Mouse (Mus musculus) liver, embryonic 14.5 days (tissue): Measurements from ENCODE around the gene Cd200. TPM values are rescaled to one million over a fixed set of nuclear protein-coding genes. Genes with fewer than 3 reads are reported as not detected.

Experiments
- ATAC-seq: fragments of 200-750 bp; cut with Nextera tagmentation; 2 replicates; pipeline ENCODE4 v1.8.0; 2017; ENCODE audit warnings: moderate number of reproducible peaks, mild to moderate bottlenecking, moderate library complexity; ENCODE audit not compliant: insufficient read depth
- DNase-seq, 3 experiments: peaks; one replicate each; pipeline ENCODE4 v3.0.0-alpha.2; 2012 to 2013; ENCODE audit warnings: low read depth in 3 of 3, low spot score in 3 of 3
- H3K27ac ChIP-seq: fragments of 300-500 bp; sonication (generic); 2 replicates; pipeline ENCODE4 v1.5.1; 2014; ENCODE audit warnings: moderate library complexity, mild to moderate bottlenecking, control low read depth, inconsistent platforms
- H3K27me3 ChIP-seq: fragments of 300-500 bp; sonication (generic); 2 replicates; pipeline ENCODE4 v1.6.1; 2014; ENCODE audit warnings: mild to moderate bottlenecking, low read length, moderate library complexity; ENCODE audit not compliant: control insufficient read depth, insufficient read depth
- H3K36me3 ChIP-seq: fragments of 300-500 bp; sonication (generic); replicated peaks from 2 replicates; pipeline ENCODE4 v1.6.1; 2014; ENCODE audit warnings: low read depth; ENCODE audit not compliant: control insufficient read depth, insufficient read depth
- H3K4me1 ChIP-seq, 2 experiments: fragments of 200-500 bp in 1 of 2; fragments of 300-500 bp in 1 of 2; sonication (generic) in 1 of 2; replicated peaks; 2 replicates each; pipeline ENCODE4 v1.6.1; 2012 to 2014; ENCODE audit warnings: antibody characterized with exemption in 1 of 2, inconsistent platforms in 1 of 2, low read length in 1 of 2; ENCODE audit not compliant: control insufficient read depth in 2 of 2, insufficient read depth in 2 of 2
- H3K4me2 ChIP-seq: fragments of 300-500 bp; sonication (generic); 2 replicates; pipeline ENCODE4 v1.6.1; 2014; ENCODE audit warnings: low read depth, mild to moderate bottlenecking, control low read depth, moderate library complexity
- H3K4me3 ChIP-seq, 2 experiments: fragments of 200-500 bp in 1 of 2; fragments of 300-500 bp in 1 of 2; sonication (generic) in 1 of 2; 2 replicates each; pipeline ENCODE4 v1.5.1; 2012 to 2014; ENCODE audit warnings: low read depth in 2 of 2, low read length in 2 of 2, mild to moderate bottlenecking in 2 of 2, control low read depth in 1 of 2, inconsistent platforms in 1 of 2, moderate library complexity in 1 of 2; ENCODE audit not compliant: insufficient read depth in 1 of 2
- H3K9ac ChIP-seq: fragments of 300-500 bp; sonication (generic); replicated peaks from 2 replicates; pipeline ENCODE4 v1.6.1; 2014; ENCODE audit warnings: mild to moderate bottlenecking, control low read depth, moderate library complexity
- H3K9me3 ChIP-seq: fragments of 300-500 bp; sonication (generic); 2 replicates; pipeline ENCODE4 v1.6.1; 2016; ENCODE audit warnings: low read length, mixed read lengths; ENCODE audit not compliant: control insufficient read depth
- CTCF ChIP-seq: IDR thresholded peaks from 2 replicates; pipeline ENCODE4 v1.5.1; 2016; ENCODE audit warnings: antibody characterized with exemption, low read depth, control low read depth
- EP300 ChIP-seq: IDR thresholded peaks from 2 replicates; pipeline ENCODE4 v1.6.1; 2016; ENCODE audit warnings: antibody characterized with exemption, low read depth
- WGBS: fragments of 180-500 bp; shearing (Covaris S2); extraction: QIAGEN DNeasy Blood & Tissue Kit; methylation state at CpG from one replicate; pipeline ENCODE4 v1.1.7; 2014; ENCODE audit not compliant: insufficient replicate concordance; 5-methylcytosine and 5-hydroxymethylcytosine counted together
- polyA plus RNA-seq, 2 experiments: library from polyadenylated mRNA; depleted of rRNA in 1 of 2; stranded (reverse) in 1 of 2; unstranded in 1 of 2; fragments of >200 nt; fragmentation: Nextera tagmentation in 1 of 2; extraction: Ambion mirVana in 1 of 2; gene quantifications; 2 replicates each; pipeline versions ENCODE4 v1.2.1 to v1.2.3; 2012 to 2014

Cd200 gene
- polyA plus RNA-seq, 2 experiments, result 0.39 to 0.42 TPM

DNA sequence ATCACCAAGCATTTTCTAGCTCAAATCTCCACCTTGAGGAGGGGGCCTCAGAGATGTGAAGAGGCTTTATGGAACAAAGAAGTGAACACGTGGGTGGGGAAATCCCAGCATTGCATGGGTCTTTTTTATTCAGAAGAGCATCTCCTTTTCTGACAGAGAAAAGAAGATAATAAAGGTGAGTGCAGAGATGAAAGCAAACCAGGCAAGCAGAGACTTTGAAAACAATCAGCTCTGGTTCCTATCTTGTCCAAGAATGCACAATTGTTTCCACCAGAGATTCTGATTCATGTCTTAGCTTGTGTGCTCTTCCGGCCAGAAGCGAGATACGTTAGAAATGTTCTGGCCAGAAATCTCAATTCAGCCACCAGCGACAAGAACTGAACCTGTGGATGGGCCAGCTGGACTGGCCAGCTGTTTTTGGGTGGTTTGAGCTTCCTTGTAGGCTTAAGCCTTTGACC is 61.9 kb downstream of the Cd200 start:
- H3K4me2 ChIP-seq, result no peak overlapping the region
- H3K27me3 ChIP-seq, result no peaks in the 10 kb centered on the region
- no peak overlapping the region for H3K4me3 ChIP-seq
- ATAC-seq (no peak), DNase-seq (no peak)
- no peaks in the 10 kb centered on the region for H3K36me3 ChIP-seq
- no peaks in the 10 kb centered on the region for H3K9me3 ChIP-seq
- no peaks in the 10 kb centered on the region for H3K4me1 ChIP-seq
- no peak overlapping the region for H3K27ac ChIP-seq
- TF ChIP-seq CTCF (no peak), EP300 (no peak)
- WGBS, result 76% methylated on average over 5 of the region's 5 CpGs
- no peak overlapping the region for H3K9ac ChIP-seq

DNA sequence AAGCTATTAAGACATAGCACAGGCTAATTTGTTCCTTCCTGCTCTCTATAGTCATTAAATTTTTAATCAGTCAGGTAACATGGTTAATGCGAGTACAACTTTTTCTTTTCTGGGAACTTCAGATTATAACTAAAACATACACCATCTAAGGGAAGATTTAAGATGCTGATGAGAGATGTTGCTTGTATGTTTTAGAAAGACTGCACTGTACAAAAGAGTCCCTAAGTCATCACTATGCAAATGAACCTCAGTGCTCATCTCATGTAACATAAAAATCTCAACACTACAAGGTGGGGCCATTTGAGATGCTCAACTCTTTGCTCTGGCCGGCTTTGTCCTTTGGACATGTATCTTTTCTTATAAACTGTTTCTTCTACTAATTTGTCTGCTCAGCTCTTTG is 62.5 kb downstream of the Cd200 start:
- Histone ChIP-seq H3K4me1 (no peaks in the 10 kb centered on the region), H3K27me3 (no peaks in the 10 kb centered on the region), H3K4me2 (no peak overlapping the region), H3K36me3 (no peaks in the 10 kb centered on the region), H3K9ac (no peak overlapping the region), H3K9me3 (no peaks in the 10 kb centered on the region), H3K4me3 (no peak overlapping the region), H3K27ac (no peak overlapping the region)
- no peak for TF ChIP-seq EP300
- no peak for TF ChIP-seq CTCF
- ATAC-seq (no peak), DNase-seq (no peak)
- 56% methylated on average over 2 of the region's 2 CpGs for whole genome bisulfite sequencing

DNA sequence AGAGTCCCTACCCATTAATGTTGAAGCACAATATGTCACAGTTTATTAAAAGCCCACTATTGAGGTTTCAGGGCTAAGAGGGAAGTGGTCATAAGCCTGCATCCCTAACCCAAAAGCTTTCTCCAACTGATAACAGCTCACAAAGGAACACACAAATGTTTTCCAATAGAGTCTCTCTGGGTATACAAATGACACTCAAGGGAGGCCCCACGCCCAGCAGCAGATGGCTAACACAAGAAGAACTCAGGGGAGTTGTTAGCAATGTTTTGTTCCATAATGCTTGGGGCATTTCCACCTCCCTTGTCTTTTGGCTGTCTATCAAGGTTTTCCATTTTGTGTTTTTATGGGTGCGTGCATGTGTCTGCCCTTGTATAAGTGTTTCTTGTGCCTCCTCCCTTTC is 64.0 kb downstream of the Cd200 start:
- Histone ChIP-seq H3K27ac (no peak overlapping the region), H3K4me2 (no peak overlapping the region), H3K9me3 (no peaks in the 10 kb centered on the region), H3K36me3 (no peaks in the 10 kb centered on the region), H3K27me3 (no peaks in the 10 kb centered on the region), H3K9ac (no peak overlapping the region), H3K4me1 (no peaks in the 10 kb centered on the region), H3K4me3 (no peak overlapping the region)
- no peak for DNase-seq
- WGBS, result 40% methylated on average over 2 of the region's 2 CpGs
- no peak for TF ChIP-seq CTCF
- no peak for TF ChIP-seq EP300
- no peak for ATAC-seq

DNA sequence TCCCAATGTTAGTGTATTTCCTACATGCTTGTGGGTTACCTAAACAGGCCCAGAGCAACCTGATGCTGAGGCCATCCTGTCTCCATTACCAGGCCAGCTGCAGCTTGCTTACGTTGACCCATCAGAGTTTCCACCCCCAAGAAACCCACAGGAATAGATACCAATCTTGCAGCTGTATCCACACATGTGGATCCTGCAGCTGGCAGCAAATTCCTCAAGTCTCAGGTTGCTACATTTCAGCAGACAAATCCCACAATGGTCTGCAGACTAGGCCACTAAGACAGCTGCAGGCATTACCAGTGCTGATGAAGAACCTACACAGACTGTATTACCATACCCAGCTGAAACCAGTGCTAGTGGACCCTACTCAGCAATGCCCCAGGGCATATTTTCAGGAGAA is 72.4 kb downstream of the Cd200 start:
- Histone ChIP-seq H3K27me3 (no peaks in the 10 kb centered on the region), H3K9me3 (no peaks in the 10 kb centered on the region), H3K4me2 (no peak overlapping the region), H3K27ac (no peak overlapping the region), H3K9ac (no peak overlapping the region), H3K4me3 (no peak overlapping the region), H3K36me3 (no peaks in the 10 kb centered on the region), H3K4me1 (no peaks in the 10 kb centered on the region)
- ATAC-seq (no peak), DNase-seq (no peak)
- no peak for TF ChIP-seq EP300
- no peak for TF ChIP-seq CTCF
- WGBS, result 30% methylated on average over 1 of the region's 1 CpGs

DNA sequence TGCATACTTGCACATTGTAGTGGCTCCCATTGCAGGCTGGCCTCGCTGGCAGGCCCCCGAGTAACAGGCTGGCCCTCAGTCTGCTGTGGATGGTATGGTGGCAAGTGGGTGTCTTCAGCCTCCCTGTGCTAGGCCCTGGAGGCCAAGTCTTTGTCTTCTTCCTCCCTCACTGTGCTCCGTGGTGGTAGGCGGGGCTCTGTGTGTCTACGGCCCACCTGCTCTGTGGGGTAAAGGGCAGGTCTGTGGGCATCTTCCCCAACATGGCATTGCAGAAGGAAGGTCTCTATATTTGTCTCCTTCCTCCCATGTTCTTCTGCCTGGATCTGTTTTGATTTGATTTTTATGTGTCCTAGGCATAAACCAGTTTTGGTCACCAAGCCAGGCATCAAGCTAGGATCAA is 74.0 kb downstream of the Cd200 start:
- DNase-seq (no peak), ATAC-seq (no peak)
- no peak overlapping the region for H3K4me3 ChIP-seq
- WGBS, result 66% methylated on average over 5 of the region's 5 CpGs
- H3K27ac ChIP-seq, result no peak overlapping the region
- H3K36me3 ChIP-seq, result no peaks in the 10 kb centered on the region
- H3K4me1 ChIP-seq, result no peaks in the 10 kb centered on the region
- H3K9ac ChIP-seq, result no peak overlapping the region
- TF ChIP-seq CTCF (no peak), EP300 (no peak)
- H3K9me3 ChIP-seq, result no peaks in the 10 kb centered on the region
- no peaks in the 10 kb centered on the region for H3K27me3 ChIP-seq
- H3K4me2 ChIP-seq, result no peak overlapping the region
